Mouse (Mus musculus) regulatory T cell (primary cell): ENCODE results near the gene Cd70.

Experiments
- in situ Hi-C: fragments of 300-600 bp; cut with MboI, MseI; formaldehyde crosslinking; loops from one replicate; pipeline ENCODE4 v1.15.1; 2025; ENCODE audit warnings: high pct_unique_total_duplicates

Gene Cd70

GRCm38 (mm10) chr17:57148994-57149803 is at the start of gene Cd70:
Gene Cd70, minus strand, starts transcription at chr17:57149777.
- in situ Hi-C loops: no loop called here

GRCm38 (mm10) chr17:57198252-57198651 is 48.7 kb upstream of the Cd70 start:
- in situ Hi-C loops: no loop called here

GRCm38 (mm10) chr17:57195326-57196010 is 45.9 kb upstream of the Cd70 start:
- in situ Hi-C loops: no loop called here

- in situ Hi-C loops: no loop called here
Observed at GRCm38 (mm10) chr17:57194771-57195170, 45.2 kb upstream of the Cd70 start.

- in situ Hi-C loops: no loop called here
Observed at GRCm38 (mm10) chr17:57194041-57194507, 44.5 kb upstream of the Cd70 start, which contains the start of gene Tnfsf14. Gene Tnfsf14, minus strand, starts transcription at chr17:57194177.

GRCm38 (mm10) chr17:57188510-57189192 is 39.1 kb upstream of the Cd70 start:
- in situ Hi-C loops: no loop called here

GRCm38 (mm10) chr17:57185641-57186040 is 36.1 kb upstream of the Cd70 start:
- in situ Hi-C loops: no loop called here

- in situ Hi-C loops: no loop called here
Observed at GRCm38 (mm10) chr17:57182871-57183270, 33.3 kb upstream of the Cd70 start.

GRCm38 (mm10) chr17:57180363-57180762 is 30.8 kb upstream of the Cd70 start:
- in situ Hi-C loops: no loop called here

GRCm38 (mm10) chr17:57173351-57173750 is 23.8 kb upstream of the Cd70 start:
- in situ Hi-C loops: no loop called here

GRCm38 (mm10) chr17:57172378-57172777 is 22.8 kb upstream of the Cd70 start:
- in situ Hi-C loops: no loop called here

- in situ Hi-C loops: no loop called here
Observed at GRCm38 (mm10) chr17:57170616-57171260, 21.2 kb upstream of the Cd70 start.

GRCm38 (mm10) chr17:57166800-57167791 is 17.5 kb upstream of the Cd70 start:
- in situ Hi-C loops: loop anchor here (5.0 kb wide), 1 partner anchor 70 kb away; no protein-coding TSS in a partner anchor

- in situ Hi-C loops: no loop called here
Observed at GRCm38 (mm10) chr17:57153787-57154186, 4.2 kb upstream of the Cd70 start.

GRCm38 (mm10) chr17:57153006-57153405 is 3.4 kb upstream of the Cd70 start:
- in situ Hi-C loops: no loop called here

GRCm38 (mm10) chr17:57148343-57148742 is 1.2 kb downstream of the Cd70 start:
- in situ Hi-C loops: no loop called here

GRCm38 (mm10) chr17:57145115-57145514 is 4.5 kb downstream of the Cd70 start:
- in situ Hi-C loops: no loop called here

- in situ Hi-C loops: no loop called here
Observed at GRCm38 (mm10) chr17:57143704-57144103, 5.9 kb downstream of the Cd70 start.

- in situ Hi-C loops: no loop called here
Observed at GRCm38 (mm10) chr17:57139708-57140107, 9.9 kb downstream of the Cd70 start.

- in situ Hi-C loops: no loop called here
Observed at GRCm38 (mm10) chr17:57138676-57139075, 10.9 kb downstream of the Cd70 start.
